Mouse (Mus musculus) heart, embryonic 14.5 days (tissue): ENCODE results near the gene Kynu. TPM values are rescaled to one million over a fixed set of nuclear protein-coding genes. Genes with fewer than 3 reads are reported as not detected.

Source experiments
- ATAC-seq: fragments of 200-750 bp; cut with Nextera tagmentation; 2 replicates; pipeline ENCODE4 v1.8.0; 2017; ENCODE audit warnings: low read depth, moderate TSS enrichment; ENCODE audit not compliant: insufficient number of reproducible peaks, insufficient read depth, low FRiP score
- H3K27ac ChIP-seq, 2 experiments: fragments of 200-500 bp in 1 of 2; fragments of 300-500 bp in 1 of 2; sonication (generic) in 1 of 2; replicated peaks in 1 of 2; 2 replicates each; pipeline ENCODE4 v1.5.1; 2012 to 2014; ENCODE audit warnings: low read depth in 2 of 2, low read length in 2 of 2, control low read depth in 1 of 2, mild to moderate bottlenecking in 1 of 2, mixed read lengths in 1 of 2; ENCODE audit not compliant: control insufficient read depth in 1 of 2, insufficient read depth in 1 of 2
- H3K27me3 ChIP-seq: fragments of 300-500 bp; sonication (generic); 2 replicates; pipeline ENCODE4 v1.6.1; 2014; ENCODE audit warnings: mild to moderate bottlenecking, low read length, control low read depth; ENCODE audit not compliant: control insufficient read depth, insufficient read depth
- H3K36me3 ChIP-seq: fragments of 300-500 bp; sonication (generic); 2 replicates; pipeline ENCODE4 v1.6.1; 2014; ENCODE audit warnings: mild to moderate bottlenecking, control low read depth, low read length, mixed read lengths; ENCODE audit not compliant: control insufficient read depth, insufficient read depth
- H3K4me1 ChIP-seq, 2 experiments: fragments of 200-500 bp in 1 of 2; fragments of 300-500 bp in 1 of 2; sonication (generic) in 1 of 2; 2 replicates each; pipeline ENCODE4 v1.6.1; 2012 to 2014; ENCODE audit warnings: low read length in 2 of 2, control low read depth in 1 of 2, mixed read lengths in 1 of 2; ENCODE audit not compliant: control insufficient read depth in 2 of 2, insufficient read depth in 2 of 2
- H3K4me2 ChIP-seq: fragments of 300-500 bp; sonication (generic); 2 replicates; pipeline ENCODE4 v1.6.1; 2014; ENCODE audit warnings: mild to moderate bottlenecking, low read length
- H3K4me3 ChIP-seq, 2 experiments: fragments of 200-500 bp in 1 of 2; fragments of 300-500 bp in 1 of 2; sonication (generic) in 1 of 2; 2 replicates each; pipeline ENCODE4 v1.5.1; 2012 to 2014; ENCODE audit warnings: low read length in 2 of 2, mild to moderate bottlenecking in 2 of 2, control low read depth in 1 of 2, low read depth in 1 of 2, moderate library complexity in 1 of 2; ENCODE audit not compliant: control insufficient read depth in 1 of 2, insufficient read depth in 1 of 2
- H3K9ac ChIP-seq: fragments of 300-500 bp; sonication (generic); 2 replicates; pipeline ENCODE4 v1.6.1; 2014; ENCODE audit warnings: mild to moderate bottlenecking, low read length
- H3K9me3 ChIP-seq: fragments of 300-500 bp; sonication (generic); 2 replicates; pipeline ENCODE4 v1.6.1; 2016; ENCODE audit warnings: low read length, control low read depth; ENCODE audit not compliant: control insufficient read depth
- WGBS: fragments of 180-500 bp; shearing (Covaris S2); extraction: QIAGEN DNeasy Blood & Tissue Kit; methylation state at CpG from one replicate; pipeline ENCODE4 v1.1.7; 2014; 5-methylcytosine and 5-hydroxymethylcytosine counted together
- polyA plus RNA-seq: library from polyadenylated mRNA; unstranded; fragments of >200 nt; fragmentation: Nextera tagmentation; extraction: Ambion mirVana; gene quantifications from 2 replicates; pipeline ENCODE4 v1.2.1, GENCODE M21; 2014

Kynu gene
- polyA plus RNA-seq, 1 experiment from 2014 or later: not detected

DNA sequence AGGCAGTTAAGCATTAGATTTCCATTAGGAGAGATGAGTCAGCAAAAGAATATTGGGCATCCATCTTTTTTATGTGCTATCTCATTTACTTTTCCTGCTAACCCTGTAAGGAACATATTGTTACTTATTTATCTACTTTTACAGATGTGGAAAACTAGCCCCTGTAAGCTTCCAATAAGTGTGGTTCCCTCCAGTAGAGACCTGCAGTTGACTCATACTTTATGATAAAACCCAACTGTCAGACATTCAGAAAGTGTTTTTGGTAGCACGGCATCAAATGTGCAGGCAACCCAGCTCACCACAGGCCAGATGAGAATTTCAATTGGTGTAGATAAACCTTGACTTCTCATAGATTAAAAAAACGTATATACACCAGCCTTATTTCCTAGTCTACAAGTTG is 32.7 kb downstream of the Kynu start:
- ATAC-seq: no peak
- WGBS: 52% methylated on average over 2 of the region's 2 CpGs
- no peak overlapping the region for H3K27ac ChIP-seq

DNA sequence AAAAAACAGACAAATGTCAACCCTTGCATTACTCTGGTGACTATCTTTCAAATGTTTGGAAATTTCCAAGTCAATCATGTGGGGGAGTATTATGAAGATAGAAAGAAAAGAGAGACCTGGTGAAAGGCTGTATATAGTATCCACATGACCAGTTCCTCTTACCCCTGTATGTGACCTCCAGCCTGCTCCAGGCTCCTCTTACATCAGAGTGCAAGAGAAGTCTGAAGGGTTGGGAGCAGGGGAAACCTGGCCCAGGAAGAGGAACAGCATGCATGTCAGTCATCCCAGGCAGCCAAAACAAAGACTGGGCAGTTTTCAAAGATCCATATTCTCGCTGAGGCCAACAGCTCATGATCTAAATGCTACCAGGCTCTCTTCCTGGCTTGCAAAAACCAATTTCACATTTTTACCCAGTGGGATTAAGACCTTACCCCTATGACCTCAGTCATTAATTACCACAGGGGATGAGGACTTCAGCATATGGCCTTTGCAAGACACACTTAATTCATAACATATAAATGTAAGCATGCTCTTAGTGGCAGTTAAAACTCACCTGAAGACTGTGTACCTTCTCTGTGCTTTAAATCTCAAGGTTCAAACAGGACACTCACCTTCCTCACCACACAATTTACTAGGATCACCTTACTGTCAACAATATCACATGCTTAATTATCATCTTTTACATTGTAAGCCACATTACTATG is 37.0 kb downstream of the Kynu start:
- Histone ChIP-seq H3K27ac (no peak overlapping the region), H3K9ac (no peak overlapping the region), H3K9me3 (no peaks in the 10 kb centered on the region), H3K4me3 (no peak overlapping the region), H3K36me3 (no peaks in the 10 kb centered on the region), H3K4me2 (no peak overlapping the region), H3K4me1 (no peaks in the 10 kb centered on the region), H3K27me3 (no peaks in the 10 kb centered on the region)
- no peak for ATAC-seq
- 65% methylated on average over 1 of the region's 1 CpGs for WGBS

More for the DNA sequence above, 32.7 kb downstream of the Kynu start:
- no peaks in the 10 kb centered on the region for H3K27me3 ChIP-seq
- no peak overlapping the region for H3K4me2 ChIP-seq
- H3K4me1 ChIP-seq: no peaks in the 10 kb centered on the region
- no peaks in the 10 kb centered on the region for H3K36me3 ChIP-seq
- no peak overlapping the region for H3K4me3 ChIP-seq
- H3K9me3 ChIP-seq: no peaks in the 10 kb centered on the region
- no peak overlapping the region for H3K9ac ChIP-seq

DNA sequence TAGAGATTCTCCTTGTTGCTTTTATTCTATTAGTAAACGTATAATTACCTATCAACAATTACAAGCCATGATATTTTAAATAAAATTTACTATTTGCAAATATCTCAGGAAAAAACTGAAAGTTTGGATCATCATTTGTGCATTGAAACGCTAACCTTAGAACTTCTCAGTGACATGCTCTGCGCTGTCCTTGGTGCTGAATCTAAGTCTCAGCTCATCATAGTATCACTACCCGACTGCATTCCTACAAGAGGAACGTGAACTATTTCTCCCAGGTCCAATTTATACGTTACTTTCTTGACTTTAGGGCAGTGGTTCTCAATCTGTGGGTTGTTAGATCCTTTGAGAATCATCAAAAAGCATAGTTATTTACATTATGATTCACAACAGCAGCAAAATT is 58.4 kb downstream of the Kynu start:
- Histone ChIP-seq H3K36me3 (no peaks in the 10 kb centered on the region), H3K27me3 (no peaks in the 10 kb centered on the region), H3K4me1 (no peaks in the 10 kb centered on the region), H3K9ac (no peak overlapping the region), H3K4me2 (no peak overlapping the region), H3K4me3 (no peak overlapping the region), H3K9me3 (no peaks in the 10 kb centered on the region), H3K27ac (no peak overlapping the region)
- no peak for ATAC-seq
- WGBS: 10% methylated on average over 6 of the region's 6 CpGs

DNA sequence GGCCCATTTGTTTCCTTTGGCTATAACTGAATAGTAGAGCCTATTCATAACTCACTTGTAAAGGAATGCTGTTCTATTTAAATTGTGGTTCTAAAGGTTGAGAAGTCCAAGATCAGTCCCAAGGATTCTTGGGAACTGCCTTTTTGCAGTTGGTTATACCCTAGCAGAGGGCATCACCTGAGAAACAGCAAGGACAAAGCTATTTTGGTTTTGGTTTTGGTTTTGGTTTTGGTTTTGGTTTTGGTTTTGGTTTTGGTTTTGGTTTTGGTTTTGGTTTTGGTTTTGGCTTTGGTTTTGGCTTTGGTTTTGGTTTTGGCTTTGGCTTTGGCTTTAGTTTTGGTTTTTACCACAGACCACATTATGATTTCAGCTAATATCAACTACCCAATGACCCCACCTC is 66.0 kb downstream of the Kynu start:
- Histone ChIP-seq H3K9me3 (no peaks in the 10 kb centered on the region), H3K4me3 (no peak overlapping the region), H3K27ac (no peak overlapping the region), H3K4me2 (no peak overlapping the region), H3K36me3 (no peaks in the 10 kb centered on the region), H3K27me3 (no peaks in the 10 kb centered on the region), H3K4me1 (no peaks in the 10 kb centered on the region), H3K9ac (no peak overlapping the region)
- ATAC-seq: no peak

DNA sequence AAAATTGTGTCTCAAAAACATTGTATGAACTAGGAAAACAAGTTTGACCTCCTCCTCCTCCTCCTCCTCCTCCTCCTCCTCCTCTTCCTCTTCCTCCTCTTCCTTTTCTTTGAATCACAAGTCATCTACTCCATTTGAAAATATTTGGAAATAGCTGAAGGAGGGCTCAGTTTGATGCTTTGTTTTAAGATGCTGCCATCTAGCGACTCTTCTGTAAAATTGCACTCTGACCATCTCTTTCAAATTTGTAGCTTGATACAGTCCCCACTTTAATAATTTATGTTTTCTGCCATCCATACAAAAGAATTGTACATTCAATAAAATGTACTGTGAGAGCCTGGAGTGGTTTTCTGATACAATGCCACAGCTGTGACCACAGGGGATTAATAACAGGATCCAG is 67.7 kb downstream of the Kynu start:
- Histone ChIP-seq H3K9me3 (no peaks in the 10 kb centered on the region), H3K27me3 (no peaks in the 10 kb centered on the region), H3K9ac (no peak overlapping the region), H3K4me2 (no peak overlapping the region), H3K4me3 (no peak overlapping the region), H3K27ac (no peak overlapping the region), H3K4me1 (no peaks in the 10 kb centered on the region), H3K36me3 (no peaks in the 10 kb centered on the region)
- 0% methylated on average over 1 of the region's 1 CpGs for WGBS
- no peak for ATAC-seq

DNA sequence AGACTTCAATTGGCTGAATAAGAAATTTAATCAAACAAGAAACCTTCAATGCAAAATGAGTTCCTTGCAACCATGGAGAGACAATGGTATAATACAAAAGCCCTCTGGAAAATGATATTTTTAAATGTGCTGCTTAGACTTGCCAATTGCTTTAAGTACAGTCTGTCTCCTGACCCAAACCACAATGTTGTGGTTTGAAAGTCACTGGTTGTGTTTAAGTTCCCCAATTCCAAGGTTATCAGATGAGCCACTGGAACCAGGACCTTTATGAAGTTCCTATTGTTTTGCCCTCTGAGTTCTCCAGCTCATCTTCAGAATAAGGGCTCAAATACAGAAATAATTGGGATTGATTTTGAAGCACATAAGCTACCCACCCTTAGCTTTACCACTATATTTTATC is 76.7 kb downstream of the Kynu start:
- no peaks in the 10 kb centered on the region for H3K4me1 ChIP-seq
- no peak overlapping the region for H3K27ac ChIP-seq
- no peaks in the 10 kb centered on the region for H3K9me3 ChIP-seq
- no peak overlapping the region for H3K4me2 ChIP-seq
- no peak overlapping the region for H3K4me3 ChIP-seq
- H3K36me3 ChIP-seq: no peaks in the 10 kb centered on the region
- ATAC-seq: no peak
- no peaks in the 10 kb centered on the region for H3K27me3 ChIP-seq
- no peak overlapping the region for H3K9ac ChIP-seq

DNA sequence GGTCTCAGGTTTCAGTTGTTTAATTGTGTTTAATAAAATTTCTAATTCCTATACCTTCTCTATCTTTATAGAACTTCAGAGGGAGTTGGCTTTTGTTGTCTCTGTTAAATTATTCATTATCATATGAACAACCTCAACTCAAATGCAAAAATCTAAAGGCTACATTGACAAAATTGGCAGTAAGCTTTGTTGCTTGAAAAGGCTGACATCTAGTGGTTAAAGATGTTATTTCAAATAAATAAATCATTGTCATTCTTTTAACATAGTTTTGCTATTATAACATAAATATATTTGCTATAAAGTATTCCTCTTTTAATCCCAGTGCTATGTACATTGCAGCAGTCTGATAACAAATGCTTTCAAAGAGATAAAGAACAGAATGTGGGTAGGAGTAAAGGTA is 81.4 kb downstream of the Kynu start:
- H3K9me3 ChIP-seq: no peaks in the 10 kb centered on the region
- no peak overlapping the region for H3K4me2 ChIP-seq
- H3K27me3 ChIP-seq: no peaks in the 10 kb centered on the region
- no peak overlapping the region for H3K27ac ChIP-seq
- ATAC-seq: no peak
- H3K4me1 ChIP-seq: no peaks in the 10 kb centered on the region
- no peaks in the 10 kb centered on the region for H3K36me3 ChIP-seq
- H3K4me3 ChIP-seq: no peak overlapping the region
- no peak overlapping the region for H3K9ac ChIP-seq

DNA sequence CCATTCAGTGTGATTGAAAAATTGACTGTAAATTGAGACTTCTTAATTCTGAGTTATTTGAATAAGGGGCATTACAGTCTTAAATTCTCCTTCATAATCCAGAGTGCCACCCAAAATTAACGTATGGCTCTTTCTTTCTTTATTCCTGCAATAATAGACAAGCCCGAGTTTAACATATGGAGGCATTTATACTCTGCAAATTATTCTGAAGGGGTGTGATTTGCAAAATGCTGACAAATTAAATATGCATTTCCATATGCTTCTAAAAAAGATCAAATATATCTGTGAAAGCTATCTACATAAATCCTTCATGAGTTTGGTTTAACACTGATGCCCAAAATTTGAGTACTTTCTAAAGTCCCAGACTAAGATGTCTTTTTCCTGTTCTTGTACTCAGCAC is 91.8 kb downstream of the Kynu start:
- H3K9ac ChIP-seq: no peak overlapping the region
- no peaks in the 10 kb centered on the region for H3K36me3 ChIP-seq
- no peak overlapping the region for H3K4me3 ChIP-seq
- H3K27ac ChIP-seq: no peak overlapping the region
- no peaks in the 10 kb centered on the region for H3K9me3 ChIP-seq
- WGBS: 70% methylated on average over 2 of the region's 2 CpGs
- no peak for ATAC-seq
- no peaks in the 10 kb centered on the region for H3K4me1 ChIP-seq
- H3K27me3 ChIP-seq: no peaks in the 10 kb centered on the region
- no peak overlapping the region for H3K4me2 ChIP-seq
